Mouse (Mus musculus): ENCODE results near the gene Olfr205. TPM values are rescaled to one million over a fixed set of nuclear protein-coding genes. Genes with fewer than 3 reads are reported as not detected.
"Not testable (repeated sequence)": the region's sequence is repeated elsewhere in the genome, so short reads cannot be mapped to it uniquely, and the experiment has no call there.

The Olfr205 gene
- polyA plus RNA-seq (2015; fragmentation: Nextera tagmentation; extraction: Ambion mirVana), result not detected in 2 replicates

DNA sequence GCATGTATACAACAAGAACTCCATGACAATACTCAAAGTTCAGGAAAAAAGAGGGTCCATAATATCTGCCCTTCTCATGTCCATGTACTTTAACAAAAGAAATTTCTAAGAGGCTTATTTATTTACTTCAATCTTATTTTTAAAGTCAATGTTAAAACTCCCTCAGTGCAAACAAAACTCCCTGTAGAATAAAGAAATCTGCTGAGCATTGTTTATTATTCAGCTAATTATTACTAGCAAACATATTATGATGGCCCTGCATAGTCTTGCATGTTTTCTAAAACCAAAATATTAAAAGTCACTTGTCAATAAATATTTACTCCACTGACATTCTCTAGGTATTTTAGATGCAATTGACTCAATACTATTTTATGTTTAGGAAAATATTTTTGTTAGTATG is at the start of gene Olfr205:
TSS of gene Olfr205 (minus strand) at position 101 of the 400 bp plus-strand sequence.
- Histone ChIP-seq H3K9me3 (replicated peaks; ENCODE audit: control insufficient read depth, low read length) (no peaks in the 10 kb centered on the region; the same call in 1 of the 2 replicates), H3K27ac (ENCODE audit: low read length) (no peak within 1 kb of the TSS), H3K4me3 (ENCODE audit: low read depth, low read length) (no peak within 1 kb of the TSS), H3K4me2 (ENCODE audit: low read depth, low read length) (no peak within 1 kb of the TSS), H3K9ac (ENCODE audit: low read depth, low read length) (no peak within 1 kb of the TSS), H3K27me3 (ENCODE audit: control insufficient read depth, insufficient read depth, low read depth, low read length) (no peaks in the 10 kb centered on the region), H3K36me3 (ENCODE audit: control insufficient read depth, insufficient read depth) (no peaks in the 10 kb centered on the region), H3K4me1 (ENCODE audit: control insufficient read depth, low read depth, low read length) (no peaks in the 10 kb centered on the region)
- no peak for ATAC-seq (ENCODE audit: low read depth)

DNA sequence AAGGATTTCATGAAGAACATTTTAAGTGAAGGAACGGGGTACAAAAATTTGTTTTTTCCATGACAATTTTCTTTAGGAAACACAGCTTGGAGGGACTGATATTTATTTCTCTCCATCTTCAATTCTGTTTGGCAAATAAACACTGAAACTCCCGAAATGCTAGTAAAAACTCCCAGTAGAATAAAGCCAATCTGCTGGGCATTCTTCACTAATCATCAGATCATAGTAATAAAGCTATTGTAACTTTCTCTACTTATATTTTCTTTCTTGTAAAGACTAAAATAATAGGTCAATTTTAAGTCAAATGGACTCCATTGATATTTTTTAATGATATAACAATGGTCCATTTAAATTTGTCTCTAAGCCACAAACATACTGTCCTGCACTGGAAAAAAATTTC is 33.0 kb upstream of the Olfr205 start, which contains the start of gene Olfr209:
TSS of gene Olfr209 (minus strand) at position 101 of the 400 bp plus-strand sequence.
- Histone ChIP-seq H3K27ac (ENCODE audit: low read length) (no peak within 1 kb of the TSS), H3K9me3 (replicated peaks; ENCODE audit: control insufficient read depth, low read length) (no peaks in the 10 kb centered on the region), H3K36me3 (ENCODE audit: control insufficient read depth, insufficient read depth) (no peaks in the 10 kb centered on the region), H3K9ac (ENCODE audit: low read depth, low read length) (no peak within 1 kb of the TSS), H3K4me2 (ENCODE audit: low read depth, low read length) (no peak within 1 kb of the TSS), H3K27me3 (ENCODE audit: control insufficient read depth, insufficient read depth, low read depth, low read length) (no peaks in the 10 kb centered on the region), H3K4me3 (ENCODE audit: low read depth, low read length) (no peak within 1 kb of the TSS), H3K4me1 (ENCODE audit: control insufficient read depth, low read depth, low read length) (no peaks in the 10 kb centered on the region)
- no peak for ATAC-seq (ENCODE audit: low read depth)
- whole genome bisulfite sequencing (ENCODE audit: insufficient replicate concordance), result 41% methylated on average over 2 of the region's 2 CpGs

DNA sequence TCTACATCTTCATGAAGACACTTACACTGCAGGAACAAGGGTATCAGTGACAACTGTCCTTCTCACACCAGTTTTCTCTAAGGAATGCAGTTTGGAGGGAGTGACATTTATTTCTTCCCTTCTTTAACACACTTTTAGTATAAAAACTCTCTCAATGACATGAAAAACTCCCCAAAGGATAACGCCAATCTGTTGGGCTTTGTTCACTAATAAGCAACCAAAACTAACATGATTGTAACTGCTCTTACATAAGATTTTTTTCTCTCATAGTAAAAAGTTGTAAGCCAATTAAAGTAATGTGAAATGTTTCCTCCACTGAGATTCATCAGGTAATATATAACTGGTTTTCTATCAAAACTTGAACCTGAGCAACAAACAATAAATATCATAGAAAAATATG is 18.2 kb upstream of the Olfr205 start, which contains the start of gene Olfr206:
TSS of gene Olfr206 (minus strand) at position 101 of the 400 bp plus-strand sequence.
- no peak for ATAC-seq (ENCODE audit: low read depth)
- Histone ChIP-seq H3K9me3 (replicated peaks; ENCODE audit: control insufficient read depth, low read length) (no peaks in the 10 kb centered on the region), H3K27me3 (ENCODE audit: control insufficient read depth, insufficient read depth, low read depth, low read length) (no peaks in the 10 kb centered on the region), H3K4me2 (ENCODE audit: low read depth, low read length) (no peak within 1 kb of the TSS), H3K4me1 (ENCODE audit: control insufficient read depth, low read depth, low read length) (no peaks in the 10 kb centered on the region), H3K27ac (ENCODE audit: low read length) (no peak within 1 kb of the TSS), H3K4me3 (ENCODE audit: low read depth, low read length) (no peak within 1 kb of the TSS), H3K9ac (ENCODE audit: low read depth, low read length) (no peak within 1 kb of the TSS), H3K36me3 (ENCODE audit: control insufficient read depth, insufficient read depth) (no peaks in the 10 kb centered on the region)
- 50% methylated on average over 1 of the region's 1 CpGs for WGBS (ENCODE audit: insufficient replicate concordance)

GRCm38 (mm10) chr16:59323262-59323661 is 7.7 kb downstream of the Olfr205 start:
- not testable (repeated sequence) for H3K27ac ChIP-seq (ENCODE audit: low read length); H3K9ac ChIP-seq (ENCODE audit: low read depth, low read length); H3K27me3 ChIP-seq (ENCODE audit: control insufficient read depth, insufficient read depth, low read depth, low read length); H3K4me1 ChIP-seq (ENCODE audit: control insufficient read depth, low read depth, low read length); H3K4me2 ChIP-seq (ENCODE audit: low read depth, low read length); H3K9me3 ChIP-seq (replicated peaks; ENCODE audit: control insufficient read depth, low read length); H3K4me3 ChIP-seq (ENCODE audit: low read depth, low read length); H3K36me3 ChIP-seq (ENCODE audit: control insufficient read depth, insufficient read depth); ATAC-seq (ENCODE audit: low read depth)
- WGBS (ENCODE audit: insufficient replicate concordance), result 21% methylated on average over 1 of the region's 1 CpGs

DNA sequence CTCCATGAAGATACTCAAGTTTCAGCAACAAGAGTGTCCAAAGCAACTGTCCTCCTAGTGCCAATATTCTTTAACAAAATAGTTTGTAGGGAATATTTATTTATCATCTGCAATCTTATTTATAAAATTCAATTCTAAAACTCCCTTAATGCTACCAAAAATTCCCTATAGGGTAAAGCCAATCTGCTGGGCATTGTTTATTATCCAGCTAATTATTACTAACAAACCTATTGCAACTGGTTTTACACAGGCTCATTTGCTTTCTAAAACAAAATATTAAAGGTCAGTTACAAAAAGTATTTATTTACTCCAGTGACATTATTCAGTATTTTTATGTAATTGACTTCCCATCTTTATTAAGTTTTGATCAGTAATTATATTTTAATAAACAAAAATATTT is 12.8 kb downstream of the Olfr205 start, which contains the start of gene Olfr204:
TSS of gene Olfr204 (minus strand) at position 101 of the 400 bp plus-strand sequence.
- no peak within 1 kb of the TSS for H3K27ac ChIP-seq (ENCODE audit: low read length)
- H3K4me1 ChIP-seq (ENCODE audit: control insufficient read depth, low read depth, low read length), result no peaks in the 10 kb centered on the region
- H3K4me3 ChIP-seq (ENCODE audit: low read depth, low read length), result no peak within 1 kb of the TSS
- H3K9ac ChIP-seq (ENCODE audit: low read depth, low read length), result no peak within 1 kb of the TSS
- H3K9me3 ChIP-seq (replicated peaks; ENCODE audit: control insufficient read depth, low read length), result no peaks in the 10 kb centered on the region
- H3K27me3 ChIP-seq (ENCODE audit: control insufficient read depth, insufficient read depth, low read depth, low read length), result no peaks in the 10 kb centered on the region
- no peak for ATAC-seq (ENCODE audit: low read depth)
- H3K4me2 ChIP-seq (ENCODE audit: low read depth, low read length), result no peak within 1 kb of the TSS
- H3K36me3 ChIP-seq (ENCODE audit: control insufficient read depth, insufficient read depth), result no peaks in the 10 kb centered on the region

- Histone ChIP-seq H3K9me3 (replicated peaks; ENCODE audit: control insufficient read depth, low read length) (no peaks in the 10 kb centered on the region), H3K9ac (ENCODE audit: low read depth, low read length) (no peak within 1 kb of the TSS), H3K4me1 (ENCODE audit: control insufficient read depth, low read depth, low read length) (no peaks in the 10 kb centered on the region), H3K27ac (ENCODE audit: low read length) (no peak within 1 kb of the TSS), H3K4me3 (ENCODE audit: low read depth, low read length) (no peak within 1 kb of the TSS), H3K27me3 (ENCODE audit: control insufficient read depth, insufficient read depth, low read depth, low read length) (no peaks in the 10 kb centered on the region), H3K36me3 (ENCODE audit: control insufficient read depth, insufficient read depth) (no peaks in the 10 kb centered on the region), H3K4me2 (ENCODE audit: low read depth, low read length) (no peak within 1 kb of the TSS)
- 65% methylated on average over 2 of the region's 2 CpGs for WGBS (ENCODE audit: insufficient replicate concordance)
- no peak for ATAC-seq (ENCODE audit: low read depth)
Measured at GRCm38 (mm10) chr16:59298581-59298980, 32.4 kb downstream of the Olfr205 start, which contains the start of gene Olfr203. TSS of gene Olfr203 (plus strand) at chr16:59298881.

- H3K9me3 ChIP-seq (replicated peaks; ENCODE audit: control insufficient read depth, low read length); H3K9ac ChIP-seq (ENCODE audit: low read depth, low read length); H3K27ac ChIP-seq (ENCODE audit: low read length); H3K4me2 ChIP-seq (ENCODE audit: low read depth, low read length); H3K4me1 ChIP-seq (ENCODE audit: control insufficient read depth, low read depth, low read length); ATAC-seq (ENCODE audit: low read depth); H3K27me3 ChIP-seq (ENCODE audit: control insufficient read depth, insufficient read depth, low read depth, low read length); H3K4me3 ChIP-seq (ENCODE audit: low read depth, low read length); H3K36me3 ChIP-seq (ENCODE audit: control insufficient read depth, insufficient read depth): not testable (repeated sequence)
- 39% methylated on average over 9 of the region's 9 CpGs for WGBS (ENCODE audit: insufficient replicate concordance)
Measured at GRCm38 (mm10) chr16:59287576-59287975, 43.4 kb downstream of the Olfr205 start.

DNA sequence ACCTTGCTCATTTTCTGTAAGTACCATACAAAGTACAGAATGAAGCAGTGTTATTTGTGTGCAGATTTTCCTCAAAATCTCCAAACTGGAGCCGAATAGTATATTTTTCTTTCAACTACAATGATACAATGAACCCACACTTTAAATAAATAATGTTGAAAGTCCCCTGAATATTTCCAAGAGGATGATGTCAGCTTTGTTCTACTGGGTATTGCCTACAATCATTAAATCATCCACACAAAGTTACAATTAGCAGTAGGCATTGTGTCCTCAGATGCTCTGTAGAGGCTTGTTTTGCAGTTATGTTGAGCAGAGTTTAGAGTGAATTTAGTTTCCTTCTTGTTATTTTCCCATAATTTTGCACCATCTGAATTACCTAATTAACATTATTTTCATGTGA is 44.2 kb downstream of the Olfr205 start, which contains the start of gene Olfr202:
TSS of gene Olfr202 (minus strand) at position 101 of the 400 bp plus-strand sequence.
- Histone ChIP-seq H3K27ac (ENCODE audit: low read length) (no peak within 1 kb of the TSS), H3K4me1 (ENCODE audit: control insufficient read depth, low read depth, low read length) (no peaks in the 10 kb centered on the region), H3K36me3 (ENCODE audit: control insufficient read depth, insufficient read depth) (no peaks in the 10 kb centered on the region), H3K9me3 (replicated peaks; ENCODE audit: control insufficient read depth, low read length) (no peaks in the 10 kb centered on the region), H3K4me2 (ENCODE audit: low read depth, low read length) (no peak within 1 kb of the TSS), H3K4me3 (ENCODE audit: low read depth, low read length) (no peak within 1 kb of the TSS), H3K27me3 (ENCODE audit: control insufficient read depth, insufficient read depth, low read depth, low read length) (no peaks in the 10 kb centered on the region), H3K9ac (ENCODE audit: low read depth, low read length) (no peak within 1 kb of the TSS)
- 68% methylated on average over 1 of the region's 1 CpGs for WGBS (ENCODE audit: insufficient replicate concordance)
- ATAC-seq (ENCODE audit: low read depth), result no peak

- H3K9ac ChIP-seq (ENCODE audit: low read depth, low read length), result no peak overlapping the region
- H3K27ac ChIP-seq (ENCODE audit: low read length), result no peak overlapping the region
- no peak for ATAC-seq (ENCODE audit: low read depth)
- no peak overlapping the region for H3K4me2 ChIP-seq (ENCODE audit: low read depth, low read length)
- H3K27me3 ChIP-seq (ENCODE audit: control insufficient read depth, insufficient read depth, low read depth, low read length), result no peaks in the 10 kb centered on the region
- no peak overlapping the region for H3K4me3 ChIP-seq (ENCODE audit: low read depth, low read length)
- H3K4me1 ChIP-seq (ENCODE audit: control insufficient read depth, low read depth, low read length), result no peaks in the 10 kb centered on the region
- no peaks in the 10 kb centered on the region for H3K9me3 ChIP-seq (replicated peaks; ENCODE audit: control insufficient read depth, low read length)
- 36% methylated on average over 1 of the region's 1 CpGs for WGBS (ENCODE audit: insufficient replicate concordance)
- no peaks in the 10 kb centered on the region for H3K36me3 ChIP-seq (ENCODE audit: control insufficient read depth, insufficient read depth)
Measured at GRCm38 (mm10) chr16:59283476-59283875, 47.5 kb downstream of the Olfr205 start.
